Mouse (Mus musculus): ENCODE results near the gene Tmprss9.
"Not testable (repeated sequence)": the region's sequence is repeated elsewhere in the genome, so short reads cannot be mapped to it uniquely, and the experiment has no call there.

Gene Tmprss9

DNA sequence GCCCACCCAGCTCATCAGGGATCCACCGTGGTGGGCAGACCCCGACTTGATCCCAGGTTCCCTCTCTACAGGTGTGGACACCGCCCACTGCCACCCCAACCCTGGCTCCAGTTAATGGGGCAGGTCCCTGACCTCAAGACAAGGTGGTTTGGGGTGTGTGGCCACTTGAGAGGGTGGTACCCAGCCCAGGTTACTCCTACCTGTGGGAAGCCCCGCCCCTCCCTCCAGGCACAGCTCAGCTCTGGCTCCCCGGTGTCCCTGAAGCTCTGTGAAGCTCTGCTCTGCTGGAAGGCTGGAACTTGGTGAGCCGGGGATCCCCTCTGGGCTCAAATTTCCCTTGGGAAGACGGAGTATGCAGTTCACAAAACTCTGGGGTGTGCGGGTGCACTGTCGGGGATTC is at the start of gene Tmprss9:
Gene Tmprss9, plus strand, starts transcription at position 268 of the 400 bp plus-strand sequence.
- DNase-seq (ENCODE audit: low spot score in 2 of 2) = no peak

DNA sequence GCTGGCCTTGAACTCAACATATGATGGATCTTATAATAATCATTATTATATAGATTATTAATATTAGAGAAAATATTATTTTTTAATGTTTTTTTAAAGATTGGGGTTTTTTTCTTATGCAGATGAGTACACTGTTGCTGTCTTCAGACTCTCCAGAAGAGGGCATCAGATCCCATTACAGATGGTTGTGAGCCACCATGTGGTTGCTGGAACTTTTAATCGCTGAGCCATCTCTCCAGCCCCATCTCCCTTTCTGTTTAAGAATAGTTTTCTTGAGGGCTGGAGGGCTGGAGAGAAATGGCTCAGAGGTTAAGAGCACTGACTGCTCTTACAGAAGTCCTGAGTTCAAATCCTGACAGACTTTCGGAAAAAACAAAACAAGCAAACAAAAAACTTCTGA is 49.7 kb upstream of the Tmprss9 start:
- DNase-seq (ENCODE audit: low spot score in 2 of 2) = no peak

GRCm38 (mm10) chr10:80822528-80822927 is 49.1 kb upstream of the Tmprss9 start:
- no peak for DNase-seq (ENCODE audit: low spot score in 2 of 2)

DNA sequence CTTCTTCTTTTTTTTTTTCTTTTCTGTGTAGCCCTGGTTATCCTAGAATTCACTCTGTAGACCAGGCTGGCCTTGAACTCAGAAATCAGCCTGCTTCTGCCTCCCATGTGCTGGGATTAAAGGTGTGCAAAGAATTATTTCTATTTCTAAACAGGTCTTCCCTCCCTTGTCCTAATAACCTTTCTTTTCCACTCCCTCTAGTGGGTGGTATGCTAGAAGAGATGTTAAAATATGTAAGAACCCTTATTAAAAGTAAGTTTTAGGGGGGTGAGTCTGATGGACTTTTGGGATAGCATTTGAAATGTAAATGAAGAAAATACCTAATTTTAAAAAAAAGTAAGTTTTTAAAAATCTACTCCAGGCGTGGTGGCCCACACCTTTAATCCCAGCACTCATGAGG is 48.3 kb upstream of the Tmprss9 start:
- no peak for DNase-seq (ENCODE audit: low spot score in 2 of 2)

- no peak for DNase-seq (ENCODE audit: low spot score in 2 of 2)
Observed at GRCm38 (mm10) chr10:80823847-80824643, 47.6 kb upstream of the Tmprss9 start.

GRCm38 (mm10) chr10:80824827-80825226 is 46.8 kb upstream of the Tmprss9 start:
- no peak for DNase-seq (ENCODE audit: low spot score in 2 of 2)

GRCm38 (mm10) chr10:80826151-80827062 is 45.2 kb upstream of the Tmprss9 start, which contains the start of gene Oaz1:
Oaz1 (plus strand) TSS chr10:80826656.
- DNase-seq (ENCODE audit: low spot score in 2 of 2) = peak; percentile 98 to 99

DNA sequence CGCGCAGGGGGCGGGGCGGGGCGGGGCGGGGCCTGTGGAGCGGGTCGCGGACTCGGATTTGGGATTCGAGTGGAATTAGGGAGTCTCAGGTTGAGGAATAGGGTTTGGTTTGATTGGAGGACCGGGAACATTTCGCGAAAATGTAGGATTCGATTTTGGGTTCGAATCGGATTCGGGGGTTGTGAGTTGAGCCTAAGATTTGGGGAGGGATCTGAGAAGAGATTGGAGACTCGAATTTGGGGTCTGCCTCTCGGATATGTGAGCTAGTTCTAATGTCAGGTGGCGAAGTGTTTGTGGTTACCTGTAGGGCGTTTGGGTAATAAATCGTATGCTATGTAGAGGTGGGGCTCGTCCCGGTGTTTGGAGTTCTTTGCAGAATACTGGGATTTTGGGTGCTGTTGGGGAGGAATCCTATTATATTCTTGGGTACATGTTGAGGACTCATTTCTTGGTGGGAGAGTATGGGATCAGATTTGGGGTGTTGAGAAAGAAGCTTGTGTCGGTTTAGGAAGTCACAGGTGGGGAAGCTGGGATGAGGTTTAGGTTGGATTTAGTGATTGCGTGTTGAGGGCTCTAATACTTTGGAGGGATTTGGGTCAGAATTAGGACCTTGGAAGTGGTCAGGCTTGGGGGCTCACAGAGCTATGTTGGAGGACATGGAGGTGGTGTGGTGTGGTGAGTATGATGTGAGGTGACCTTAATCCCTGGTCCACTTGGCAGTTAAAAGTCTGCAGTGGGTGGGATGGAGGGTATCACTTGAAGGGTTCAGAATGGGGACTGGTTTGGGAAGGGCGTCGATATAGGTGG is 44.4 kb upstream of the Tmprss9 start:
- no peak for DNase-seq (ENCODE audit: low spot score in 2 of 2)

GRCm38 (mm10) chr10:80827870-80828420 is 43.7 kb upstream of the Tmprss9 start:
- DNase-seq (ENCODE audit: low spot score in 2 of 2) = no peak

DNA sequence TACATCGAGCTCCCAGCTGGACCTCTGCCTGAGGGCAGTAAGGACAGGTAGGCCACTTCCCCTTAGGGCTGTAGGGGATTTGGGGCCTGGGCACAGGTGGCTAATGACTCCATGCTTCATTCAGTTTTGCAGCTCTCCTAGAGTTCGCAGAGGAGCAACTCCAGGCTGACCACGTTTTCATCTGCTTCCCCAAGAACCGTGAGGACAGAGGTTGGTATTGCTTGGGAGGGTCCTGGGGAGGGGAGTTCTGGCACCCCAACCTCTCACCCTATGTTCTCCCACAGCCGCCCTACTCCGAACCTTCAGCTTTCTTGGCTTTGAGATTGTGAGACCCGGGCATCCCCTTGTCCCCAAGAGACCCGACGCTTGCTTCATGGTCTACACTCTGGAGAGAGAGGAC is 43.1 kb upstream of the Tmprss9 start:
- not testable (repeated sequence) for DNase-seq (ENCODE audit: low spot score in 2 of 2)

DNA sequence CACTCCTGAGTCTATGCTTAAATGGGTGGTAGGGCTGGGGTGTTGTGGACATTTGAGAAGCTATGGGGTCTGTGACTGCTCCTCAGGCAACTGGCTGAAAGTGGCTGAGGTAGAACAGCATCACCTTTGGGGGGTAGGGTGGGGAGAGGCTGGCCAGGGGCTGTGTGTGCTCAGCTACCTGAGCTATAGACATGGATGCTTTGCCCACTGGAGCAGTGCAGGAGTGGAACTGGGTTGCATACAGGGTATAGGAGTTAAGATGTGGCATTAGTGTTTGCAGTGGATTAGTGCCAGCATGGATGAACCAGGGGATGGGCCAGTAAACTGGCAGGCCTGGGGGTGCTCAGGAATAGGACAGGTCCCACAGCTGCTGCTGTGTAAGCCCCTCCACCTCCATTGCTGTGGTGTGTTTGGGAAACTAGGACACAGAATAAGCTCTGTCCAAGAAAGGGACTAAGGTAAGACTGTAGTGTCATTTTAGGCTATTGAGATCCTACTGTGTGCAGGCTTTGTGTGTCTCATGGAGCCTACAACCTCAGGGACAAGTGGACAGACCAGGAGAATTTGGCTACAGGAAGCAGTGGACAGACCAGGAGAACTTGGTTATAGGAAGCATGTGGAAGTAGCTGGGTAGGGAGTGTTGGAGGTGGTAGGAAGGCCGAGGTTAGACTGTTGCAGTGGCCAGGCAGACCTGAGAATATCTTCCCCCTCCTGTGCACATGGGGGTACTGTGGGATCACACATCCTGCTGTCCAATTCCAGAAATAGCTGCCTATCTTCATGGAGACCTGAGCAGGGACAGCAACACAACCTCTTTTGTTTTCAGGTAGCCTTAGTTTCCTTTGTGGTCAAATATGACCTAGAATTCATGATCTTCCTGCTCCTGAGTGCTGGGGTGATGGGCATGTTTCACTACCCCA is 42.0 kb upstream of the Tmprss9 start:
- no peak for DNase-seq (ENCODE audit: low spot score in 2 of 2)

- peak in 1 of 2 experiments; percentile 55 for DNase-seq (ENCODE audit: low spot score in 2 of 2)
Observed at GRCm38 (mm10) chr10:80831136-80831535, 40.5 kb upstream of the Tmprss9 start.

GRCm38 (mm10) chr10:80832818-80833217 is 38.8 kb upstream of the Tmprss9 start:
- no peak for DNase-seq (ENCODE audit: low spot score in 2 of 2)

- no peak for DNase-seq (ENCODE audit: low spot score in 2 of 2)
Observed at GRCm38 (mm10) chr10:80835617-80836016, 36.0 kb upstream of the Tmprss9 start.

GRCm38 (mm10) chr10:80836949-80837379 is 34.7 kb upstream of the Tmprss9 start:
- no peak for DNase-seq (ENCODE audit: low spot score in 2 of 2)

- DNase-seq (ENCODE audit: low spot score in 2 of 2) = no peak
Observed at GRCm38 (mm10) chr10:80837827-80838226, 33.8 kb upstream of the Tmprss9 start.

- DNase-seq (ENCODE audit: low spot score in 2 of 2) = no peak
Observed at GRCm38 (mm10) chr10:80838346-80838912, 33.2 kb upstream of the Tmprss9 start.

DNA sequence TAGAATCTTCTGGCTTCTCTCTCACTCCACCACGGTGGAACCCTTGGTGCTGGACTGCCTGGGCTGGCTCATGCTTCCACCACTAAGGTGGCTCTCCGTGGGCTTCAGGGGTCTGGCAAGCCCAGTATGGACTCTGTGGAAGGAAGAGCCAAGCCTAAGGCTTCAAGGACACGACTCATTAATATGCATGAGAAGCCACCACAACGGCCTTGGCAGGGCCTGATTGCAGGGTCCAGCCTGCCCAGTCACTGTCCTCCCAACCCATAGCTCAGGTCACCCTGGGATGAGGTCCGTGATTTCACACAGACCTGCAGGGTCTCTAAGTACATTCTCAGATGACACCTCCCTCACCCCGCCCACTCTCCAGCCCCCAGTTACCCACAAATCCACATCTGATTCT is 31.8 kb upstream of the Tmprss9 start:
- no peak for DNase-seq (ENCODE audit: low spot score in 2 of 2)

DNA sequence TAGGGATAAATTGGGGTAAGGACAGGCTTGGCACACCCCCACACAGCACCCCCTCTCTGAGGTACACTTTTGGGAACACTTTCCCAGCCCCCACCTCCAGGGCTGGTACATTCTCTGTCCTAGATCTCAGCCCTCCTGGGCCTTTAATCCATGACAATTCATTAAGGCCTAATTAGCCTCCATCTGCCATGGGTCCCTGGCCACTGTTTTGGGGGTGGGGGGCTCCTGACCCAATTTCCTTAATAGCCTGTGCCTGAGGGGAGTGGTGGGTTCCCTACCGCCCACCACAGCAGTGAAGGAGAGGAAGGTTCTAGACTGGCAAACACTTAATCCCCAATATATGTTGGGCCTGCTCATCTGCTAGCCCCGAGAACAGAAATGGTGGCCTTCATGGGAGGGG is 30.0 kb upstream of the Tmprss9 start:
- no peak for DNase-seq (ENCODE audit: low spot score in 2 of 2)

DNA sequence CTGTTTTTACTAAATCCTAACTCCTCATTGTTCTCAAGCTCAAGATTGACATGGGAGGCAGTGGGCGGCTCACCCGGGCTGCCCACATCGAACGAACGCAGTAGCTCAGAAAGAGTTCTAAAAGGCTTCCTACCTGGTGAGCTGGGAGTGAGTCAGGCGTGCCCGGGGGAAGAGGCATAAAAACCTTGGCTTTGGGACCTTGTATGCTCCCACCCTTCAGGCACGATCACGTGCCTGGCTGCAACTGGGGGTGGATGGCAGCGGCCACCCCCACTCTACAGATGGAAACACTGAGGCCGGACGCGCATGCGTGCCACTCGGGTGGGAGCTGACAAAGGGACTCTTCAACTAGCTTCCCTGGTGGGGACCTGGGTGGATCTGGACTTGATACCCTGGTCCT is 29.3 kb upstream of the Tmprss9 start:
- DNase-seq (ENCODE audit: low spot score in 2 of 2) = no peak

Data from urinary bladder, postnatal 36 days (tissue).